Mouse (Mus musculus) forebrain, embryonic 10.5 days (tissue): ENCODE measurements around the gene Smco2. TPM values are rescaled to one million over a fixed set of nuclear protein-coding genes. Genes with fewer than 3 reads are reported as not detected.
"Not testable (repeated sequence)": the region's sequence is repeated elsewhere in the genome, so short reads cannot be mapped to it uniquely, and the experiment has no call there.

ENCODE experiments used
- DNase-seq: peaks from one replicate; pipeline ENCODE4 v3.0.0-alpha.2; 2017; ENCODE audit warnings: low spot score; ENCODE audit errors: extremely low spot score
- H3K27ac ChIP-seq: fragments of 300-500 bp; sonication (generic); 2 replicates; pipeline ENCODE4 v1.5.1; 2016; ENCODE audit warnings: mild to moderate bottlenecking
- H3K27me3 ChIP-seq: fragments of 300-500 bp; sonication (generic); 2 replicates; pipeline ENCODE4 v1.6.1; 2016; ENCODE audit warnings: mild to moderate bottlenecking; ENCODE audit not compliant: poor library complexity, severe bottlenecking
- H3K36me3 ChIP-seq: fragments of 300-500 bp; sonication (generic); replicated peaks from 2 replicates; pipeline ENCODE4 v1.6.1; 2016; ENCODE audit warnings: mild to moderate bottlenecking, moderate library complexity
- H3K4me1 ChIP-seq: fragments of 300-500 bp; sonication (generic); 2 replicates; pipeline ENCODE4 v1.6.1; 2016
- H3K4me3 ChIP-seq: fragments of 300-500 bp; sonication (generic); 2 replicates; pipeline ENCODE4 v1.5.1; 2016; ENCODE audit warnings: mild to moderate bottlenecking, moderate library complexity
- H3K9me3 ChIP-seq: fragments of 300-500 bp; sonication (generic); 2 replicates; pipeline ENCODE4 v1.6.1; 2016; ENCODE audit warnings: mild to moderate bottlenecking, moderate library complexity
- whole genome bisulfite sequencing: fragments of 180-500 bp; shearing (Covaris S2); methylation state at CpG from one replicate; pipeline ENCODE4 v1.1.7; 2016; 5-methylcytosine and 5-hydroxymethylcytosine counted together
- polyA plus RNA-seq: library from polyadenylated mRNA; unstranded; fragments of >200 nt; fragmentation: Nextera tagmentation; extraction: Ambion mirVana; gene quantifications from 2 replicates; pipeline ENCODE4 v1.2.1, GENCODE M21; 2016

Gene Smco2
- polyA plus RNA-seq, 1 experiment from 2014 or later = not detected

GRCm38 (mm10) chr6:146838366-146838765 lies 11.5 kb upstream of the Smco2 start:
- 90% methylated on average over 5 of the region's 5 CpGs for WGBS
- Histone ChIP-seq H3K9me3 (no peaks in the 10 kb centered on the region), H3K4me3 (no peak overlapping the region), H3K36me3 (no peaks in the 10 kb centered on the region), H3K27me3 (no peaks in the 10 kb centered on the region), H3K4me1 (peaks cover 11% of the 10 kb centered on the region), H3K27ac (no peak overlapping the region)
- DNase-seq = no peak

- Histone ChIP-seq H3K27me3 (no peaks in the 10 kb centered on the region), H3K27ac (no peak overlapping the region), H3K4me1 (peaks cover 11% of the 10 kb centered on the region), H3K9me3 (no peaks in the 10 kb centered on the region), H3K4me3 (no peak overlapping the region), H3K36me3 (no peaks in the 10 kb centered on the region)
- DNase-seq = no peak
- WGBS = 89% methylated on average over 4 of the region's 4 CpGs
These were observed 11.0 kb upstream of the Smco2 start for GRCm38 (mm10) chr6:146838863-146839262.

- no peaks in the 10 kb centered on the region for H3K27me3 ChIP-seq
These were observed 5.0 kb upstream of the Smco2 start for GRCm38 (mm10) chr6:146844867-146845266.

DNA sequence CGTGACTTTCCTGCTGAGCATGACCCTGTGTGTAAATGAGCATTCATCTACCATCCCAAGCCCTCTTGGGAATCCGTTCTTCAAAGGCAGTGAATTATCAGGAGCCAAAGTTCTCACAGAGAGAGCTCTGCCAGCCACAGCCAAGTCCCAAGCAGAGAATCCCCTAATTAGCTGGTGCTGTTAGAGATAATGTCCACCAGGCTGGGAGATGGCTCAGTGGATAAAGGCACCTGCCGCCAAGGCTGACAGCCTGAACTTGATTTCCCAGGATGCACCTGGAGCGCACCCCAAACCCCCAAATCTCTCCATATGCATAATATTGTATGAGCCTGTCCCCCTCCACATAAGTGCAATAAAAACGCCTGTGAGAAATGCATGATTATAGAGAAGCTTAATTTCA lies 4.6 kb upstream of the Smco2 start:
- Histone ChIP-seq H3K27me3 (no peaks in the 10 kb centered on the region), H3K9me3 (no peaks in the 10 kb centered on the region), H3K27ac (no peak overlapping the region), H3K4me1 (peaks cover 11% of the 10 kb centered on the region; the same call in 1 of the 2 replicates), H3K4me3 (no peak overlapping the region), H3K36me3 (no peaks in the 10 kb centered on the region)
- no peak for DNase-seq
- WGBS = 79% methylated on average over 5 of the region's 5 CpGs

More at GRCm38 (mm10) chr6:146844867-146845266, 5.0 kb upstream of the Smco2 start:
- H3K4me3 ChIP-seq = no peak overlapping the region
- WGBS = 91% methylated on average over 6 of the region's 6 CpGs
- no peaks in the 10 kb centered on the region for H3K36me3 ChIP-seq
- H3K9me3 ChIP-seq = no peaks in the 10 kb centered on the region
- no peak overlapping the region for H3K27ac ChIP-seq
- DNase-seq = no peak
- peaks cover 8% of the 10 kb centered on the region; the same call in 1 of the 2 replicates for H3K4me1 ChIP-seq

- 90% methylated on average over 15 of the region's 15 CpGs for WGBS
- H3K4me1 ChIP-seq = peaks cover 11% of the 10 kb centered on the region; the same call in 1 of the 2 replicates
- no peaks in the 10 kb centered on the region for H3K36me3 ChIP-seq
- no peak overlapping the region for H3K27ac ChIP-seq
- H3K9me3 ChIP-seq = no peaks in the 10 kb centered on the region
- H3K4me3 ChIP-seq = no peak overlapping the region
- no peaks in the 10 kb centered on the region for H3K27me3 ChIP-seq
- DNase-seq = no peak
These were observed 3.7 kb upstream of the Smco2 start for GRCm38 (mm10) chr6:146845961-146846750.

- DNase-seq = no peak
- 83% methylated on average over 3 of the region's 3 CpGs for WGBS
- Histone ChIP-seq H3K27me3 (no peaks in the 10 kb centered on the region), H3K4me3 (no peak overlapping the region), H3K4me1 (peaks cover 10% of the 10 kb centered on the region; the same call in 1 of the 2 replicates), H3K27ac (no peak overlapping the region), H3K9me3 (no peaks in the 10 kb centered on the region), H3K36me3 (no peaks in the 10 kb centered on the region)
These were observed 2.5 kb upstream of the Smco2 start for GRCm38 (mm10) chr6:146847402-146847801.

GRCm38 (mm10) chr6:146848281-146848680 lies 1.6 kb upstream of the Smco2 start:
- Histone ChIP-seq H3K9me3 (no peaks in the 10 kb centered on the region), H3K27me3 (no peaks in the 10 kb centered on the region), H3K4me3 (no peak overlapping the region), H3K36me3 (no peaks in the 10 kb centered on the region), H3K4me1 (peaks cover 6% of the 10 kb centered on the region; the same call in 1 of the 2 replicates), H3K27ac (no peak overlapping the region)
- no peak for DNase-seq
- WGBS = 96% methylated on average over 3 of the region's 3 CpGs

GRCm38 (mm10) chr6:146851916-146852315 lies 2.0 kb downstream of the Smco2 start:
- H3K9me3 ChIP-seq = peaks cover 3% of the 10 kb centered on the region; the same call in 1 of the 2 replicates
- H3K27ac ChIP-seq = no peak overlapping the region
- no peak overlapping the region for H3K4me3 ChIP-seq
- no peaks in the 10 kb centered on the region for H3K27me3 ChIP-seq
- DNase-seq = no peak
- WGBS = 89% methylated on average over 3 of the region's 3 CpGs
- H3K36me3 ChIP-seq = no peaks in the 10 kb centered on the region
- peaks cover 6% of the 10 kb centered on the region; the same call in 1 of the 2 replicates for H3K4me1 ChIP-seq

- Histone ChIP-seq H3K36me3 (no peaks in the 10 kb centered on the region), H3K4me3 (no peak overlapping the region), H3K27ac (no peak overlapping the region), H3K27me3 (no peaks in the 10 kb centered on the region), H3K9me3 (peaks cover 3% of the 10 kb centered on the region; the same call in 1 of the 2 replicates), H3K4me1 (peaks cover 6% of the 10 kb centered on the region; the same call in 1 of the 2 replicates)
- DNase-seq = no peak
- 87% methylated on average over 4 of the region's 4 CpGs for WGBS
These were observed 2.8 kb downstream of the Smco2 start for GRCm38 (mm10) chr6:146852739-146853138.

GRCm38 (mm10) chr6:146855185-146855584 lies 5.3 kb downstream of the Smco2 start:
- Histone ChIP-seq H3K9me3 (peaks cover 3% of the 10 kb centered on the region; the same call in 1 of the 2 replicates), H3K27me3 (no peaks in the 10 kb centered on the region), H3K4me1 (no peaks in the 10 kb centered on the region), H3K36me3 (no peaks in the 10 kb centered on the region), H3K27ac (no peak overlapping the region), H3K4me3 (no peak overlapping the region)
- DNase-seq = no peak
- WGBS = 96% methylated on average over 9 of the region's 9 CpGs

DNA sequence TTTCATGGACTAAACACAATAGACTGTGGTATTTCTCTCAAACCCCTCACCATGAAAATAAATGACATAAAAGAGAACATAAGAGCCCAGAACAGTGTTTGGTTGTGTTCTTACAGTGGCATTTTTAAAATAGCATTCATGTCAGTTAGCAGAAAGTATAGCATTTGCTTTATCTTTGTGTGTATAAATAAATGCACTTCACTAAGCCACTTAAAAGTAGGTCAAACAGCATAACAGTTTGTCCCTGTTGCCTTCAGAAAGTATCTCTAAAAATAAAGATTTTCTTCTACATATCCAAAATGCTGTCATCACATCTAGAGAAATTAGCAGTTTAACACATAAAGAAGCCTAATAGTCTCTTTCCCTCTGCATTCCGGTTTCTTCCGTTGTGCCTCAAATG lies 7.5 kb downstream of the Smco2 start:
- Histone ChIP-seq H3K36me3 (no peaks in the 10 kb centered on the region), H3K9me3 (peaks cover 3% of the 10 kb centered on the region; the same call in 1 of the 2 replicates), H3K27me3 (no peaks in the 10 kb centered on the region), H3K4me3 (no peak overlapping the region), H3K27ac (no peak overlapping the region), H3K4me1 (no peaks in the 10 kb centered on the region)
- no peak for DNase-seq
- 92% methylated on average over 2 of the region's 2 CpGs for WGBS

DNA sequence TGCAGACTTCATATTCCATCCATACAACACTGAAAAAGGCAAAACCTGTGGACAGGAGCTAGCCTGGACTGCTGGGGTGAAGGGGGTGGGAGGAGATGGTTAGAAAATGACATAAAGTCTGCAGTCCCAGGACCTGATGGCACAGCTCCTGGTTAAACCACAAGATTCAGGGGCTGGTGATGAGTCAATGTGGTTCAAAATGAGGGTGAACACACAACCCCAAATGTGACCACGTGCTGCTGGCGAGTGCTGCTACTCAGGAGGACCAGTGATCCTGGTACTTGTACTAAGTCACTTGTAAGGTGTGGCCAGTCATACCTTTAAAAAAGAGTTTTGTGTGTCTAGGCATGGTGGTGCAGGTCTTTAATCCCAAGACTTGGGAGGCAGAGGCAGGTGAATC lies 13.2 kb downstream of the Smco2 start:
- Histone ChIP-seq H3K27ac (no peak overlapping the region), H3K4me1 (no peaks in the 10 kb centered on the region), H3K9me3 (no peaks in the 10 kb centered on the region), H3K36me3 (no peaks in the 10 kb centered on the region), H3K27me3 (no peaks in the 10 kb centered on the region), H3K4me3 (no peak overlapping the region)
- DNase-seq = no peak
- WGBS = 84% methylated on average over 2 of the region's 2 CpGs

DNA sequence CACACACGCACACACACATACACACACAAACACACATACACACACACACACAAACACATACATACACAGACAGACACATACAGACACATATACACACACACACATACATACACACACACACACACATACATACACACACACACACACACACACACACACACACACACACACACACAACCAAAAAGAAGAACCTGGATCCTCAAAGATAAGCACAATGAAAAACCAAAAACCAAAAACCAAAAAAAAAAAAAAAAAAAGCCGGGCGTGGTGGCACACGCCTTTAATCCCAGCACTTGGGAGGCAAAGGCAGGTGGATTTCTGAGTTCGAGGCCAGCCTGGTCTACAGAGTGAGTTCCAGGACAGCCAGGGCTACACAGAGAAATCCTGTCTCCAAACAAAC lies 14.5 kb downstream of the Smco2 start:
- not testable (repeated sequence) for H3K4me1 ChIP-seq, H3K4me3 ChIP-seq, H3K27ac ChIP-seq, DNase-seq, H3K27me3 ChIP-seq, H3K9me3 ChIP-seq, H3K36me3 ChIP-seq
- WGBS = 68% methylated on average over 5 of the region's 5 CpGs
